Mouse (Mus musculus) hindlimb bud, embryonic 11.5 days (tissue): ENCODE measurements around the gene Mocs1.

ENCODE experiments used
- DNase-seq: peaks from one replicate; pipeline ENCODE4 v3.0.0-alpha.2; 2012; ENCODE audit warnings: low read depth, low spot score; ENCODE audit errors: extremely low spot score

Mocs1 gene

DNA sequence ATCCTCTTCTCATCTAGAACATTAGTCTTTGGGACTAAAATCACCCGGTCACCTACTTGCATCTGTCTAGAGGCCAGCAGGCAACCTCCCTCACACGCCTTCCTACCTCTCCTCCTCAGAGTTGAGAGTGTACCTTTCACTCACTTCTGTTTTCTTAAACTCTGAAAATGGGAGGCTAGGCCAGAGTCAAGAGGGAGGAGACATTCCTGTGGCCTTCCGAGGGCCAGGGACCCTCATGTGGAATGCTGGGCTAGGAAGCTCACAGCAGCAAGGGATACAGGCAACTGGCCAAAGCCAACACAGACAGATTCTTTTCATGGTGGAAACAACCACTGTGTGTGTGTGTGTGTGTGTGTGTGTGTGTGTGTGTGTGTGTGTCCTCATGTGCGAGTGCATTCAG lies 49.2 kb downstream of the Mocs1 start:
- DNase-seq, result no peak

- no peak for DNase-seq
Measured at GRCm38 (mm10) chr17:49481876-49482275, 53.7 kb downstream of the Mocs1 start.

- DNase-seq, result no peak
Measured at GRCm38 (mm10) chr17:49484435-49484834, 56.3 kb downstream of the Mocs1 start.

DNA sequence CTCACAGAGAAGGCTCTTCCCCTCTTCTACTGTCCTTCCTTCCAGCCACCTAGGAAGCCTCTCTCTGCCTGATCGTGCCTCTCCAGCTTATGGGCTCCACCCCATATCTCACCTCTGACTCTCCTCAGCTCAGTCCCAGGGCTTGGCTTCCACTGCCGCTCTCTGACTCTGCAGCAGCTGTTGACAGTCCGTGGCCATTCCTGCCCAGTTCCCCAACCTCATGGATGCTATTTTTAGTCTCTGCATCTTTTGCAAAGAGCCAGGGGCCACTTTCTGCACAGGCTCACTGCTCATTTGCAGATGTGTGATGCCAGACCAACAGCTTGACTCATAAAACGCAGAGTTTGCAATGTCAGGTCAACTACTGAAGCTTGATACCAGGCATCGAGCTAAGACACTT lies 60.9 kb downstream of the Mocs1 start:
- no peak for DNase-seq

GRCm38 (mm10) chr17:49493276-49493675 lies 65.1 kb downstream of the Mocs1 start:
- no peak for DNase-seq

DNA sequence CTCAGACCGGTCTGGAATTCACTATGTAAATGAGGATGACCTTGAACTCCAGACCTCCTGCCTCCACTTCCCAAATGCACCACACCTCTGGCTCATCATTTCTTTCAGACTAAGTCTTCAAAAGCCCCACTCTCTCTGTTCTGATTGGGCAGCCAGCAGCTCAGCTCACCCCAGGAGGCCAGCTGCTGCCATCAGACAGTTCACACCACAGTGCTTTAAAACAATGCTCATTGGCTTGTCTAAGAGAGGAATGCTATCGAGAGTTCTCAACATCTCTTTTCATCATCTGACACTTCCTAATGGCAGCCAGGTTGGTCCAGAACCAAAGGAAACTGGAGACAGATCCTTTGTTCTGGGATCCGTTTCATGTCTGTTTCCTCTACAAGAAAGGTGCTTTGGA lies 70.0 kb downstream of the Mocs1 start:
- DNase-seq, result no peak

DNA sequence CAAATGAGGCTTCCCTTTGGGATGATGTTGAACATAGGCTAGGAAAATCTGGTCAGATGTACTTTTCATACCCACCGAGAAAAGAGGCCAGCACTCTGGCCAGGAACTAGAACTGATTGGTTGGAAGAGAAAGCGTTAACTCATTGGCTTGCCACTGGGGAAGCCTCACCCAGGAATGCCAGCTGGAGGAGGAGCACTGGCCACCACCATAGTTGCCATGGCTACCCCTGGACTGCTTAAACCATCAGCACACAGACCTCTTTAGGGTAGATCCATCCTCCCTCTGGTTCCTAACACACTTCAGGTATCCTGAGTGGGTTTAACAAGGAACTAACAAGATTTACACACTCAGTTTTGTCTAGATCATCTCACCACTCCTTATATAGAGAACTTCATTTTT lies 71.5 kb downstream of the Mocs1 start:
- DNase-seq, result no peak

- DNase-seq, result no peak
Measured at GRCm38 (mm10) chr17:49500234-49500633, 72.1 kb downstream of the Mocs1 start.

DNA sequence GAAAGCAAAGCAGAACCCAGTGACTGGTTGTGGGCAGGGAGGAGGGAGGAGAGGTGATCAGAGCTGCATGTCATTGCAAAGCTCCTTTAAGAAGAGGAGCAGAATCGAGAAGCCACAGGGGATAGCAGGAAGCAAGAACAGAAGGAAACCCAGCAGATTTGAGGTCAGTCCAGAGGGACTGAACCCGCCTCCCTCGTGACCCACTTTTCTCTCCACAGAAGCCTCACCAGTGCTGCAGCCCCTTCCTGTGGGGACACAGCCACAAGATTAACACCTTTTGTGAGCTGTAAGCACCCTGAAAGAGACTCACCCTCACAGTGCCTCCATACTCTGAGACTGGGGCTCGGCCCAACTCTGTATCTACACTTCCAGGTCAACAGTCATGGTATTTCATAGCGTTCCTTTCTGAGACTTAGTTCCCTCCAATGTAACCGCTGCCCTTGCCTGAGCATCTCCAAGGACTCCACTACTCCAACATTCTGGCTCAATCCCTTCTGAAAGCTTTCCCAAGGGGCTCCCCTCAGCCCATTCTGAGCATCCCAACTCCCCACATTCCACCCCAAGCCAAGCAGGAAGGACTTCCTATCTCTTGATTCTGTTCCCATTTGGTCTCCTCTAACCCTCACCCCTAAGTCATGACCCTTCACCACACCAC lies 75.2 kb downstream of the Mocs1 start:
- no peak for DNase-seq
